Mouse (Mus musculus) hematopoietic stem cell, adult 5-6 weeks (primary cell): ENCODE results near the gene Bbof1. TPM values are rescaled to one million over a fixed set of nuclear protein-coding genes. Genes with fewer than 3 reads are reported as not detected.
A peak's percentile ranks its signal among the peaks of the same experiment; 100 is the strongest.

Source experiments
- ATAC-seq, 2 experiments: fragments of 125-278 bp in 1 of 2; replicated peaks in 1 of 2; 2 replicates each; pipeline ENCODE4 v1.8.0; 2016 to 2017; ENCODE audit warnings: inconsistent platforms in 2 of 2, mild to moderate bottlenecking in 2 of 2, moderate number of reproducible peaks in 2 of 2, low read depth in 1 of 2, moderate TSS enrichment in 1 of 2; ENCODE audit not compliant: low FRiP score in 2 of 2, poor library complexity in 2 of 2, severe bottlenecking in 2 of 2, insufficient read depth in 1 of 2, low TSS enrichment in 1 of 2
- total RNA-seq: library from RNA; stranded (forward); fragments of 172-1452, 232-1000 nt; gene quantifications from 2 replicates; pipeline ENCODE4 v1.2.3, GENCODE M21; 2017

Gene Bbof1
- total RNA-seq, result 6.3 and 6.6 TPM in 2 replicates

DNA sequence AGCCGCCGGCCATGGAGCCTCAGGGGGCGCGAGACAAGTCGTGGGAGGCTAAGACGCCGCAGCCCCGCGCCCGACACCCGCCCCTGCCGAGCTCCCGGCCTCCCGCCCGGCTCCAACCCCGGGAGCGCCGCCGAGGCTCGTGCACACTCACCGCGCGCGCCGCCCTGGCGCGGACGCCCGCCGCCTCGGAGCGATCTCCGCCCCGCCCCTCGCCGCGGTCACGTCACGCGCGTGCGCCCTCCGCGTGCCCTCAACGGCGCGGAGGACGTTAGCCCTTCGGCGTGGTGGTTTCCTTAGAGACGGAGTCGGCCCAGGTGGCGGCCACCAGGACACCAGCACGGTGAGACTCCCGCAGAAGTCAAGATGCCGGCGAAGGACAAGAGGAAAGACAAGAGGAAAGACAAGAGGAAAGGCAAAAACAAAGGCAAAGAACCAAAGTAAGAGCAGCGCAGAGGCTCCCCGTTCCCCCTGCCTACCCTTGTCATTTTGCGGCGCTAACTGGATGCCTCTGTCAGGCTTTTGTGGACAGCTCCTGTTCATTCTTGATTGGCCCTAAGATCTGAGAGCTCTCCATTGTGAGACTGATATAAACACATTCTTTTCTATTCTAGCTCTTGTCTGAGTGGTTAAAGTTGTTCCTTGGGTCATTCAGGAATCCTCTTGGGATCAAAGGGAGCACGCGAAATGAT lies at the start of gene Bbof1, which contains the start of gene Entpd5:
Gene Bbof1, plus strand, starts transcription at position 253 of the 689 bp plus-strand sequence.
Gene Entpd5, minus strand, starts transcription at position 211 of the 689 bp plus-strand sequence.
- ATAC-seq, result peak; percentile 77 to 92

DNA sequence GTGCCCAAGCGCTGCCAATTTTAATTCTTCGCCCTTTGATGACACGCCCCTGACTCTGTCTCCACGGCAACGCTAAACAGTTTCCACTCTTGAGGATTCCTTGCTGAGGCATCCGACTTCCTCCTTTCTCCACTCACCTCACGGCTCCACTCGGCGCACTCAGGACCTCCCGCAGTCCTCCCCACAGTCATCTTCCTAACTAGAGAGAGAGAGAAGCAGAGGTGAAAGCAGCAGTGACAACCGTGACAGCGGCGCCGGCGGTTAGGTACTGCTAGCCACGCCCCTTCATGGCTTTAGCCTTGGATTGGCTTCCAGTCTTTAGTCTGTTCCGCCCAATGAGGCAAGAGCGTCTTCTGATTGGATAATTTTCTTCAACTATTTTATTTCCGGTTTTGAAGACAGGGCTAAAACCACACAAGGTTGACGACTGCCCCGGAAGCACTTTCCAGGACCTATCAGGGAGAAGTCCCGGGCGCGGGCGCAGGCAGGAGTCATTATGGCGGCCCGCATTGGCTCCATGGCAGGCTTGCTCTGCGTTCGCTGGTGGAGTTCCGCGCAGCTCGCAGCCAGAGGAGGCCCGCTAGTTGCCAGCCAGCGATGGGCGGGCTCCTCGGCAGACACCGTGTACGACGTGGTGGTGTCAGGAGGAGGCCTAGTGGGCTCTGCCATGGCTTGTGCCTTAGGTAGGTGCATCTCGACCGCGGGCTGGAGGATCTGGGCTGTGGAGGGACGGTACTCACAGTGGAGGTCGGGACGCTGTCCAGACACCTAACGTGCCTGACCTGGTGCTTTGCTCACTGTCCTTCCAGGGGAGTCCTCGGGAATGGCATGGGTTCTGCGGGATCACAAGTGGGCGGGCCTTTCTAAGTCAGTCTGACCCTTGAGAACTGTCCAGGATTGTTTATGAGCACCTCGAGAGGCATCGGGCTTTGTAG lies 47.0 kb upstream of the Bbof1 start, which contains the start of the genes Coq6 and Fam161b:
Gene Coq6, plus strand, starts transcription at position 103 of the 935 bp plus-strand sequence.
Gene Fam161b, minus strand, starts transcription at position 279 of the 935 bp plus-strand sequence.
- peak; percentile 96 to 98 for ATAC-seq

DNA sequence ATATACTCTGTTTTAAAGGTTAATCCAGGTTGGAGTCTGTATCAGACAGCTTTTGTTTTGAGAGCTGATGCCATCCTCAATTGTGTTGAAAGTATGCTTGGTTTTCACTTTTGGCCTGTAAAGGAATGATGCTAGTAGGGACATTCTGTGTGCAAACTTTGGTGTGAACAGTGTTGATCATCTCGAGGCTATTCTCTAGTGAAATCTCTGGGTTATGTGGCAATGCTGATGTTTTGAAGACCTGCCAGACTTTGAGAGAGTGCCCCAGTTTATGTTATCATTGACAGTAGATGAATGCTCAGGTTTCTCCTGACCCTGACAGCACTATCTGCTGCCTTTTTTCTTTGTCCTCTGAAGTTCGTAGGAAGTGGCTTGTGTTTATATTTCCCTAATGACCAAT lies 46.0 kb upstream of the Bbof1 start:
- no peak for ATAC-seq

DNA sequence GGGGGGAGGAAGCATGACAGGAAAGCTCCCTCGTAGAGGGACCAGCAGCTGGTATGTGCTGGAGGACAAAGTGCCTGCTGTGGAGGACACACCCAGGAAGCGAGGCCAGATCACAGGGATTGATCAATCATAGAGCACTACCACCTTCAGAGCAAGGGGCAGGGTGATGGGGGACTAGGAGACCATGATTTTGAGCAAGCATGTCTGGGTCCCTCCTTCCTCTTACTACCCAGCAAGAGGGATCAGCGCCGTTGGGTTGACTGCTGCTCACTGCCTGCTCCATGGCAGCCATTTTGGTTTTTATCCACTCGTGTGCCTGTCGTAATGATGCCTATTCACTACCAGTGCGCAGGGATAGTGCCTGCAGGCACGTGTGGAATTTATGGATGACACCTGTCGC lies 44.6 kb upstream of the Bbof1 start:
- ATAC-seq, result no peak

DNA sequence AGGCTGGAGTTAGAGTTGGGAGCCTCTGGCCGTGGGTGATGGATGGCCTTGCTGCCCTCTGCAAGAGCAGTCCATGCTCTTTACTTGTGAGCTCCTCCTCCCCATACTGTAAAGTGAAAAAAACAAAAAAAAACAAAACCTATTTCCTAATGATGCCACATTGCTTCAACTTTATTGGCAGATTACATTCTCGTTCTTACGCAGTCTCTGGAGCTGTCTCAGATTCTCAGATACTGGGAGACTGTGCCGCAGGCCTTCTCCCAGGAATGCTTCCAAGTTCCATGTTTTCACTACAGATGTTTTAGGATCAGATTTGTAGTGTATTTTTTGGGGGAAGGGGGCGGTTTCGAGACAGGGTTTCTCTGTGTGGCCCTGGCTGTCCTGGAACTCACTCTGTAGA lies 43.7 kb upstream of the Bbof1 start:
- no peak for ATAC-seq

DNA sequence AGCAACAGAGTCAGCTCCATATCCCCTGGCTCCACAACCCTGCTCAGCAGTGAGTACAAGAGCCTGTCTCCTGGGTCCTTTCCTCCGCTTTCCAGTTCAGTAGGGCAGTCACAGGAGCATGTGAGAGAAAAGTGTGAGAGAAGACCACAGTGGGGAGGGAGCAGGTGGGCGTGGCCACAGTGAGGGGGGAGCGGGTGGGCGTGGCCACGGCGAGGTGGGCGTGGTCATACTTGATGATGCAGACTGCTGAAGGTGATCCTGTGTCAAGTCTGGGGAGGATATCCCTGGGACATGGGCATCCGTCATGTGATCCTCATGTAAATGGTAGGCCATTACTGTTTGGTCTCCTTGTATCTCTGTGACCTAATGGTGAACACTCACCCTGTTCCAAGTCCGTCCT lies 41.9 kb upstream of the Bbof1 start:
- ATAC-seq, result no peak

DNA sequence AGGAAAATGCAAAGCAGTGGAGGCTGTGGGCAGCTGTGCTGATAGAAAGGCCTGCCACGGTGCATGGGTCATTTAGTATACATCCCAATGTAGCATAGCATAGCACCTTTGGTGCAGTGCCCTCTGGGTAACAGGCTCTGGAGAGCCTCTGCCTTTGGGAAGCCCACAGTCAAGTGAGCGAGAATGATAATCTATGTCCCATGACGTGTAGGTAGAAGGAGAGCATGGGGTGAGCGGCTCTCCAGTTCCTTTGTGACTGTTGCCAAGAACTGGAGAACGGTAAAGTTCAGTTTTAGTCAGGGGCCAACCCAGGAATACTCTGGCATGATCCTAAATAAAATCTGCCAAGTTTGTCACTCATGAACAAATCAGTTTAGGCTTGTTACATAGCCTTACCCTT lies 37.2 kb upstream of the Bbof1 start:
- no peak for ATAC-seq

DNA sequence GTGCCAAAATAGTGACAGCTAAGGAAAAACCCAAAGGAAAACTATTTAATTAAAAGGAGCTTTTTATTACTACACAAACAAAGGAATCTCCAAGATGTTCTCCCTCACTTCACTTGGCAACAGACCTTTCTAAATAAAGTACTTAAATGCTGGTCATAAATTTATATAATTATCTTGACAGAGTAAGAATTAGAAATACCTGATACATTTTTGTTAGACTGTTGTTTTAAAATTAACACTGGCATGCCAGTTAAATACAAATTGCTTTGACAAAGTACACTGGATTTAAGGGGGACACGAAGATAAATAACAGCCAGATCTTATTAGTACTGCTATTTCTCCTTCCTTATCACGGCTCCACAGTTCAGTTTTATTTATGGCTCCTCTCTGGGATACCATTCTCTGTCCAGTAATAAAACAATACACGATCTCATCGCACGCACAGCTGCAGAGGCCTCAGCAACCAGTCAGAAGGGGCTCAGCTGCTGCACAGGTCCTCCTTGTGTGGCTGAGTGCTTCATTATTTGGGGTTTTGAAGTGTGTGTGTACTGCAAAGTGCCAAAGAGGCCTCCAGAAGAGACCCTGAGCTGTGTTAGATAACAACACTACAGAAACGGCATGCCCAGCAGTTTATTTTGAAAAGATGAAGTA lies 34.9 kb upstream of the Bbof1 start:
- ATAC-seq, result no peak

DNA sequence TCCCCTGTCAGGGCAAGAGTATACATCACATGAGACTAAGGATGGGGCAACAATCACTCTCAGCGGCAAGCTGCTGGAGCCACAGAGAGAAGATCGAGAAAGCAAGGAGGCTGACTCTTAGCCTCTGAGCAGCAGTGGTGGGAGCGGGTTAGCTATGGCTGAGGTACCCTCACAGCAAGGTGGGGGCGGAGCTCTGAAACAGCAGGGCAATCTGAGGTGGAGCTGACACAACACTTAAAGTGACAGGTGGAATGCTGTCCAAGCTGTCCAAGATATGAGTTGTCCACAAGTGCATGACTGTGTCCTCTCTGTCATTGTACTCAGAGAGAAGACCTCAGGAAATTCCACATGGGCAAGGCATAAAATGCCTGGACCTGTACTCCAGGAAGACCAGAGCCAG lies 26.5 kb upstream of the Bbof1 start:
- ATAC-seq, result no peak

DNA sequence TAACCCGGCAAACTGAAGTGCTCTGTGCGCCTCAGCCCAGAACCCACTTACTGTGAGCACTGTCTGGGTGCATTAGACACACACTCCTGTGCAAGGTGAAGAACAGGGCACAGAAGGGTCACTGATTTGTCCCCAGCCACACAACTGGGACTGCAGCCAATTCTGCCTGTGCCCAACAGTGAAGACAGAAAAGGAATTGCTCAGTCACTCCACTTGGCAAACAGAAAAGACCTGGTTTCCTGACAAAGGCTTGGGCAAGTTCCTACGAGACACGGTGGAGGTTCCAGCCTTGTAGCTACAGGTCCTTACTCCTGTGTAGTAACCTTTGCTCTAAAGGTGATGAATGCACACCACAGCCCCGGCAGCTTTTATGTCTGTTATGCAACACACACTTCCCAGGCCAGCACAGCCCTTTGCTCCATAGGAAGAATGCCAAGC lies 24.2 kb upstream of the Bbof1 start:
- peak; percentile 70 to 84 for ATAC-seq

DNA sequence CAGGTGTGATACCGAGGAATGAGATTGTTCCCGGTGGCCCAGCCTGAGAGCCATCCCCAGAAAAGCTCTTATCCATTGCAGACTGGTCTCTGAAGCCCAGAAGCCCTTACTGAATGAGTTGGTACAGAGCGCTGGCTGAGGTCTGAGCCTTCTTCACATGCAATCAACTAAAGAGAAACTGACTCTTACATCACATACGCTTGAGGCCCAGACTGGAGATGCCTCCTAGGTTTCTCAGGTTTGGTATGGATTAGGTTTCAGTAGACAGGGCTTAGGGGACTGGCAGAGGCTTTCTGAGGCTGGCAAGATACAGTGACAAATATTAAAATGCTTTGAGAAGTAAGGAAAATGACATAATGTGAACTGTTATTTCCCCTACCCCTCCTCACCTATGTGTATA lies 23.5 kb upstream of the Bbof1 start:
- ATAC-seq, result no peak

DNA sequence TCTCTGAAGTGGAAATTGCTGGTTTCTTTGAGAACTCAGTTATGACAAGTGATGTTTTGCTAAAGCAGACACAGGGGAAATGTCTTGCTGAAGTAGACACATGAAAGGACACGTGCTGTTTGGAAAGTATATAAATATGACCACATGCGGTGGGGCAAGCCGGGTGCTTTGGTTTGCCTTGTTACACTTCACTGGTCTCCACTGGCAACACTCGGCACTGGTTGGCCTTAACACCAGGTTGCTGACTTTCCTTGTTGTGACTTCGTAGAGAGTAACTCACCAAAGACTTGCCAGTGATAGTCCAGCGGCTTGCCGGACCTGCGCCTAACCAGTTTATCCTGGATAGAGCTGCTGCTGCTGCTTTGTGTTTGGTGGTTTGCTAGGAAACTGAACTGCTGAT lies 20.8 kb upstream of the Bbof1 start:
- no peak for ATAC-seq

DNA sequence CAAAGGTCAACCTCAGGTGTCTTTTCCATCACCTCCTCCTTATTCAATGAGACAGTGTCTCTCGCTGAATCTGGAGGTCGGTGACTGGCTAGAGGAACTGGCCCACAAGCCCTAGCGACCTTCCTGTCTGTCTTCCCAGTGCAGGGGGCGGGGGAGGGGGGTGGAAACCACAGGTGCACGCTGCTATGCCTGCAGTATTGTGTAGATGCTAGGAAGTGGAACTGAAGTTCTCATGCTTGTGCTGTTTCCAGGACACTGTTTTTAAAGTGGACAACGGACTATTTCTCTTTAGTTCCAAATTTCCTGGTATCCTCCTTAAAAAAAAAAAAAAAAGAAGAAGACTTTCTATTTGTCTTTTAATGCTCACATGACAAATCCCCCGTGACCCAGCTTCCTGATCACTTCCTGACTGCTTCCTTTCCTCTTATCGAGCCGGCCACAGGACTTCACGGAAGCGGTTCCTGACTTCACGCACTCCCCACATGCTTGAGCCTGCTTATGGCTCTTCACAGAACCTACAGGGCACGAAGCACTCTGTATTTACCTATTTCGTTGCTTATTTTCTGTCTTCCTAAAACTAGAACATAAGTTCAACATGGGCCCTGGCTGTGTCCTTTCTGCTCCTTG lies 20.0 kb upstream of the Bbof1 start:
- peak; percentile 44 to 66 for ATAC-seq

DNA sequence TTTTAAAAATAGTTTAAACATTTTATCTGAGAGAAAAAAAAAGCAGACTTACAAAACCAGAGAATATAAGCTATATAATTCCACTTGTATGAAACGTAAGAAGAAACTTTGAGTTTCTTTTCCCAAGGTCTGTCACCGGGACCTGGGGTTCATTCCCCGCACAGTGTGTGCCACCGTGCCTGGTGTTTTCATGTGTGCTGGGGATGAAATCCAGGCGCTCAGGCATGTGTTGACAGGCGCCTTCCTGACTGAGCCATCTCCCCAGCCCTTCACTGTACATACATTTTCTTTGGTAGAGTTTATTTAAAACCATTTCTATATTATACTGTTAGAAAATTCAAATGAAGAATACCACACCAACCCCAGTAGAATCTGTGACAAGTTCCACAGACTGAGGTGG lies 18.5 kb upstream of the Bbof1 start:
- ATAC-seq, result no peak

DNA sequence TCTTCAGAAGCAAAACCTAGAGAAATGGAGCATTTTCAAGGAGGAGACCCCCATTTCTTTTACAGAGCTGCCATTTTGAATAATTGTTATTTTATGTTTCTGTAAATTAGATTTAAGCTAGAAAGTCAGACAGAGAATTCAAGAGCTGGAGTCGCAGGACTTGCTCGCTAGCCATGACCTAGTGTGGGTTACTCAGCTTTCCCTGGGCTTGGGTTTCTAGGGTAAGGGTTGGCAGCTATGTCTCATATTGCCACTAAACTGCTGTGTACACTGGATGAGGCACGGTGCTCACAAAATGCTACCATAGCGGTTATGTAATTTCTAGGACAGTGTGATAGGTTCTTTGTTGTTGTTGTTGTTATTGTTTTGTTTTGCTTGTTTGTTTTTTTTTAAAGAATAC lies 16.2 kb upstream of the Bbof1 start:
- no peak for ATAC-seq

DNA sequence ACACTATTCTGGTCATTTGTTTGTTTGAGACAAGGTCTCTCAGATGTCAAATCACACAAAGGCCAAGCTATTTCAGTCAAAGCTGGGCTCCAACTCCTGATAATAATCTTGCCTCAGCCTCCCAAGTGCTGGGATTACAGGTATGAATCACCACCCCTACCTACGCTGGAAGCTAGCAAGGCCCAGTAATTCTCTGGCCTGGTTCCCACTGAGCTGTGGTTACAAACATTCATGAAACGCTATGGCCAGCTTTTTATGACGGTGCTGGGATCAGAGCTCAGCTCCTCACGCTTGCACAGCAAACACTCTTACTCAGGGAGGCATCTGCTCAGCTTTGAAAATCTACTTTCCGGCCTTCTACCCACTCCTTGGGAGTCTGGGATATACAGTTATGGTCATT lies 15.0 kb upstream of the Bbof1 start:
- ATAC-seq, result no peak

DNA sequence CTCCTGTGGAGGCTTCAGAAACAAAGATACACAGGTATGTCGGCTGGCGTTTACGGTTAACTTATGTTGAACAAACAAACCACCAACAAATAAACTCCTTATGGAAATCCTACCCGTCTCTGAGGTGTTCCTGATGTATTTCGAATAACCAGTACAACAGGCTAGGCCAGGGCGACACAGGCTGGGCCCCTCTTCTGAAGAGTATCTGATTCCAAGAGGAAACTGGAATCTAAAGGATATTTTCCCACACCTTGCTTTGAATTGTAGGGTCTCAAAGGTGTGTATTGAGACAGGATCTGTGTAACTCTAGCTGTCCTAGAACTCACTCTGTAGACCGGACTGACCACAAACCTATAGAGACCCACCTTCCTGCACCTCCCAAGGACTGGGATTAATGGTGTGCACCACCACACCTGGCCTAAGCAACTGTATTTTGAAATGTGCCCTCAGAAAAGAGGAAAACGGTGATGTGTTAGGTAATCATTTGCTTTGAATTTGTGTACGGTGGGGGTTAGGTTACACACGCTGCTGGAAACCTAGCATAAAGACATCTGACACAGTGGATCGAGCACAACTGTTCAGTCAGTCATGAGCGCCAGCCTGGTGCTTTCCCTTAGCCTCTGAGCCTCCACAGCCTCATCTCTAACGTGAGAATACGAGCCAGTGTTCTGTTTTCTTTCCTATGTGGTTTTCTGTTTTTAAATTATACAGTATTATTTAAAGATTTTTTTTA lies 11.8 kb upstream of the Bbof1 start:
- ATAC-seq, result no peak
